Mouse (Mus musculus) layer of hippocampus, postnatal 10 days (tissue): ENCODE data around the gene Fbxl12. TPM values are rescaled to one million over a fixed set of nuclear protein-coding genes. Genes with fewer than 3 reads are reported as not detected.
"Not testable (repeated sequence)": the region's sequence is repeated elsewhere in the genome, so short reads cannot be mapped to it uniquely, and the experiment has no call there.

Source experiments
- DNase-seq, 2 experiments: peaks; one replicate each; pipeline ENCODE4 v3.0.0; 2021; ENCODE audit warnings: low spot score in 2 of 2
- total RNA-seq, 2 experiments: library from RNA; stranded (reverse); gene quantifications; 2 replicates each; pipeline ENCODE4 v1.2.3; 2021

Gene Fbxl12
- total RNA-seq, 2 experiments from 2014 or later = 18.5 to 23.8 TPM

GRCm38 (mm10) chr9:20653859-20654258 is 9.3 kb upstream of the Fbxl12 start:
- no peak for DNase-seq

GRCm38 (mm10) chr9:20652260-20652658 is 7.7 kb upstream of the Fbxl12 start:
- no peak for DNase-seq

- DNase-seq = peak; percentile 98
Observed at GRCm38 (mm10) chr9:20651602-20652259, 7.2 kb upstream of the Fbxl12 start, which contains the start of gene Pin1. TSS of gene Pin1 (plus strand) at chr9:20652095.

GRCm38 (mm10) chr9:20645121-20645520 is 554 bp upstream of the Fbxl12 start:
- DNase-seq = no peak

- no peak for DNase-seq
Observed at GRCm38 (mm10) chr9:20643781-20644180, 786 bp downstream of the Fbxl12 start.

GRCm38 (mm10) chr9:20642896-20643466 is 1.6 kb downstream of the Fbxl12 start:
- peak; percentile 77 to 80 for DNase-seq

- DNase-seq = peak; percentile 71 to 79
Observed at GRCm38 (mm10) chr9:20642101-20642895, 2.3 kb downstream of the Fbxl12 start, which contains the start of gene Ubl5. TSS of gene Ubl5 (plus strand) at chr9:20642878.

- DNase-seq = no peak
Observed at GRCm38 (mm10) chr9:20641501-20641900, 3.1 kb downstream of the Fbxl12 start.

GRCm38 (mm10) chr9:20639486-20639885 is 5.1 kb downstream of the Fbxl12 start:
- no peak for DNase-seq

- no peak for DNase-seq
Observed at GRCm38 (mm10) chr9:20638552-20638951, 6.0 kb downstream of the Fbxl12 start.

GRCm38 (mm10) chr9:20636790-20637189 is 7.8 kb downstream of the Fbxl12 start:
- DNase-seq = no peak

GRCm38 (mm10) chr9:20636256-20636655 is 8.3 kb downstream of the Fbxl12 start:
- DNase-seq = no peak

GRCm38 (mm10) chr9:20635676-20636075 is 8.9 kb downstream of the Fbxl12 start:
- DNase-seq = not testable (repeated sequence)

- DNase-seq = no peak
Observed at GRCm38 (mm10) chr9:20631332-20631731, 13.2 kb downstream of the Fbxl12 start.

- no peak for DNase-seq
Observed at GRCm38 (mm10) chr9:20616685-20617084, 27.9 kb downstream of the Fbxl12 start.

GRCm38 (mm10) chr9:20611976-20612375 is 32.6 kb downstream of the Fbxl12 start:
- DNase-seq = no peak

GRCm38 (mm10) chr9:20609831-20610464 is 34.6 kb downstream of the Fbxl12 start:
- DNase-seq = no peak

GRCm38 (mm10) chr9:20607100-20607974 is 37.2 kb downstream of the Fbxl12 start:
- peak; percentile 88 to 90 for DNase-seq

- DNase-seq = no peak
Observed at GRCm38 (mm10) chr9:20606269-20606668, 38.3 kb downstream of the Fbxl12 start.

- no peak for DNase-seq
Observed at GRCm38 (mm10) chr9:20601270-20601669, 43.3 kb downstream of the Fbxl12 start.
